Mouse (Mus musculus) bone marrow, adult 2 months (tissue): ENCODE data around the gene Prdx3.

Source experiments
- CTCF ChIP-seq: fragments of 200-500 bp; IDR thresholded peaks from 2 replicates; pipeline ENCODE4 v1.5.1; 2011; ENCODE audit warnings: low read length, control low read depth; ENCODE audit not compliant: control insufficient read depth, insufficient read depth
- POLR2A ChIP-seq: fragments of 200-500 bp; IDR thresholded peaks from 2 replicates; pipeline ENCODE4 v1.6.1; 2011; ENCODE audit warnings: low read depth, mild to moderate bottlenecking, control low read depth, low read length, borderline replicate concordance; ENCODE audit not compliant: control insufficient read depth

GRCm38 (mm10) chr19:60845731-60846130, 28.6 kb downstream of the Prdx3 start:
- no peak for TF ChIP-seq POLR2A
- no peak for TF ChIP-seq CTCF
